ENCODE assay signal across 8 mouse cellular contexts in genomic region chr5:30465861-30466260, GRCm38 (mm10). TPM values are rescaled to one million over a fixed set of nuclear protein-coding genes. Genes with fewer than 3 reads are reported as not detected.
DNase-seq lines count a peak whose midpoint lies in the region; ATAC-seq and TF ChIP-seq lines count a peak whose summit lies in the region.

TSS of gene 1700001C02Rik (plus strand) at chr5:30466047.

- 0 out of 2 replicates have a peak within 1 kb of the TSS, but pooled peaks have one; percentile 3 for H3K9ac ChIP-seq in hindbrain, postnatal 0 days (replicated peaks; ENCODE audit: low read length)
- H3K9ac ChIP-seq in stomach, embryonic 14.5 days (replicated peaks; ENCODE audit: low read depth, low read length): no peak within 1 kb of the TSS

- intact Hi-C loops in gastrocnemius, adult 2 months (cut with DNase I): no loop called here

- no peaks in the 10 kb centered on the region for H3K9me3 ChIP-seq in hindbrain, postnatal 0 days (ENCODE audit: low read length)
- H3K9me3 ChIP-seq in stomach, embryonic 14.5 days (ENCODE audit: control insufficient read depth, low read depth, low read length): no peaks in the 10 kb centered on the region

- ATAC-seq in hindbrain, postnatal 0 days: peak; percentile 68
- ATAC-seq in stomach, embryonic 14.5 days (ENCODE audit: insufficient number of reproducible peaks, insufficient read depth, low FRiP score, low read depth): no peak

- TF ChIP-seq CTCF in gastrocnemius, adult 2 months (IDR thresholded peaks at IDR 0.05): no peak
- TF ChIP-seq CTCF in hindbrain, postnatal 0 days (IDR thresholded peaks at IDR 0.05; ENCODE audit: low read depth): no peak

- DNase-seq in gastrocnemius, adult 2 months: peak; percentile 32
- no peak for DNase-seq in gastrocnemius, postnatal 4 days (ENCODE audit: low spot score in 2 of 2)
- peak; percentile 40 for DNase-seq in right cerebral cortex, postnatal 14 days
- DNase-seq in right cerebral cortex, adult 18-20 months: no peak
- peak; percentile 59 for DNase-seq in hindbrain, postnatal 0 days (ENCODE audit: low spot score)
- DNase-seq in spleen, postnatal 14 days (ENCODE audit: low spot score in 2 of 2): no peak
- no peak for DNase-seq in T-cell, adult 2 months (ENCODE audit: low spot score)

- H3K4me2 ChIP-seq in hindbrain, postnatal 0 days (ENCODE audit: low read depth, low read length): peak within 1 kb of the TSS; percentile 56
- peak within 1 kb of the TSS; percentile 39 for H3K4me2 ChIP-seq in stomach, embryonic 14.5 days (replicated peaks; ENCODE audit: low read depth, low read length)

- WGBS in hindbrain, postnatal 0 days: 8% methylated on average over 21 of the region's 21 CpGs
- 19% methylated on average over 21 of the region's 21 CpGs for WGBS in stomach, embryonic 14.5 days

- peak within 1 kb of the TSS; percentile 34 for H3K4me3 ChIP-seq in gastrocnemius, adult 2 months
- H3K4me3 ChIP-seq in hindbrain, postnatal 0 days (ENCODE audit: low read length): peak within 1 kb of the TSS; percentile 26
- peak within 1 kb of the TSS; percentile 17 for H3K4me3 ChIP-seq in stomach, embryonic 14.5 days (ENCODE audit: low read depth, low read length)

- peaks cover 20% of the 10 kb centered on the region for H3K4me1 ChIP-seq in hindbrain, postnatal 0 days (ENCODE audit: insufficient read depth, low read length)
- no peaks in the 10 kb centered on the region for H3K4me1 ChIP-seq in stomach, embryonic 14.5 days (ENCODE audit: control insufficient read depth, insufficient read depth, low read length)

- H3K27me3 ChIP-seq in hindbrain, postnatal 0 days (ENCODE audit: insufficient read depth, low read length): no peaks in the 10 kb centered on the region
- 0 out of 2 replicates have a peak, but pooled peaks cover 5% of the 10 kb centered on the region for H3K27me3 ChIP-seq in stomach, embryonic 14.5 days (ENCODE audit: control insufficient read depth, insufficient read depth, low read length)

- H3K27ac ChIP-seq in gastrocnemius, adult 2 months: no peak within 1 kb of the TSS
- no peak within 1 kb of the TSS for H3K27ac ChIP-seq in hindbrain, postnatal 0 days
- H3K27ac ChIP-seq in stomach, embryonic 14.5 days (ENCODE audit: low read length): no peak within 1 kb of the TSS

- H3K36me3 ChIP-seq in hindbrain, postnatal 0 days (ENCODE audit: insufficient read depth, low read length): no peaks in the 10 kb centered on the region
- H3K36me3 ChIP-seq in stomach, embryonic 14.5 days (ENCODE audit: control insufficient read depth, insufficient read depth, low read length): no peaks in the 10 kb centered on the region

RNA-seq across cellular contexts. Expression of gene 1700001C02Rik, which starts in this region (rescaled TPM):
- not detected for total RNA-seq in gastrocnemius, adult 2 months (2021)
- not detected for total RNA-seq in gastrocnemius, postnatal 4 days (2021)
- total RNA-seq in hindbrain, postnatal 0 days (2014; rRNA removed): 0.72 TPM in 1 of 2 replicates, not detected in the other
- polyA plus RNA-seq in hindbrain, postnatal 0 days (2015; fragmentation: Nextera tagmentation; extraction: Ambion mirVana): 3.4 and 4.0 TPM in 2 replicates
- not detected in 2 replicates for polyA plus RNA-seq in stomach, embryonic 14.5 days (2014; fragmentation: Nextera tagmentation; extraction: Ambion mirVana)

Comparison
In these comparisons a context has a peak if more than half of its experiments do, and no peak if none do; other contexts are left out.
1. DNase-seq: peak in right cerebral cortex, postnatal 14 days (single experiment) and hindbrain, postnatal 0 days (single experiment); none in gastrocnemius, postnatal 4 days (0 of 2), right cerebral cortex, adult 18-20 months (single experiment), spleen, postnatal 14 days (0 of 2) and T-cell, adult 2 months (single experiment).
2. Peak in DNase-seq and H3K4me3 ChIP-seq in gastrocnemius, adult 2 months; RNA of the gene not detected or under 1 TPM.
3. Peak in every context shown above with its lines, with median percentiles within 50 percentile points of each other: H3K4me3 ChIP-seq.